Mouse (Mus musculus) brain, embryonic 18.5 days (tissue): ENCODE results near the gene Sirt3.
A peak's percentile ranks its signal among the peaks of the same experiment; 100 is the strongest.
"Not testable (repeated sequence)": the region's sequence is repeated elsewhere in the genome, so short reads cannot be mapped to it uniquely, and the experiment has no call there.

Source experiments
- DNase-seq: peaks from one replicate; pipeline ENCODE4 v3.0.0-alpha.2; 2012; ENCODE audit warnings: low read depth, low spot score

Sirt3 gene

GRCm38 (mm10) chr7:140897863-140898262 is 15.8 kb upstream of the Sirt3 start:
- no peak for DNase-seq

GRCm38 (mm10) chr7:140894611-140895010 is 12.5 kb upstream of the Sirt3 start:
- DNase-seq: no peak

- no peak for DNase-seq
These were observed 11.9 kb upstream of the Sirt3 start for GRCm38 (mm10) chr7:140894031-140894430.

DNA sequence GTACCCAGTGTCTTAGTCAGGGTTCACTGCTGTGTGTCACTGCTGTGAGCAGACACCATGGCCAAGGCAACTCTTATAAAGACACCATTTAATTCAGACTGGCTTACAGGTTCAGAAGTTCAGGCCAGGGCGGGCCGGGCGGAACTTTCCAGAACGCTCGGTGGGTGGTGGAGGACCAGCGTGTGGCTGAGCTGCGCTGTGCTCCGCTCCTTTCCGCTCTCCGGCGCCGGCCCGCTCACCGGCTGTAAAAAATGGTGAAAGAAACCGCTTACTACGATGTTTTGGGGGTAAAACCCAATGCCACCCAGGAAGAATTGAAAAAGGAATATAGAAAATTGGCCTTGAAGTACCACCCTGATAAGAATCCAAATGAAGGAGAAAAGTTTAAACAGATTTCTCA is 8.5 kb upstream of the Sirt3 start:
- not testable (repeated sequence) for DNase-seq

GRCm38 (mm10) chr7:140882469-140882803 is 327 bp upstream of the Sirt3 start:
- no peak for DNase-seq

DNA sequence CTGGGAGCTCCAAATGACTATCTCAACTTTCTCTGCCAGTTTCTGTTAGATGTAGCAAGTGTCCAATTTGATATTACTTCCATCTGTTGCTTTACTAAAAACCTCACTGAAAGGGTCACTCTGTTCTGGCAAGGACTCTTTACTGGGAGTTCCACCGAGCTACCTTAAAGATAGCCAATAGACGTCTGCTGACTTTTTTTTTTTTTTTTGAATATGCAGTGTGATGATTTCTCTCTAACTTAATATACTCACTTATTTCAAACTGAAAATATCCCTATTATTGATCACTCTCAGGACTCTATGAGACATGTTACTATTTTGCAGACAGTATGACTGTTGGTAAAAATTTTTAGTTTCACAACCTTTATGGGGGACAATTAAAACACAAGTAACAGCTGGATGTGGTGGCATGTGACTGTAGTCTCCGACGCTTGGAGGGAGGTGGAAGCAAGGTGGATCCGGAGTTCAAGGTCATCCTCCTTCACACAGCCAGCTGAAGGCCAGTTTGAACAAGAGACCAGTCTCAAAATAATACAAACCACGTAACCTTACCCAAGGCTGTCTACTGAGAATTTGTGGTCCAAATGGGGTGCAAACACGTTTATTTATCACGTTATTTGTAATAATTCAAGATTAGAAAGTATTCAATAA is 1.1 kb downstream of the Sirt3 start:
- DNase-seq: no peak

DNA sequence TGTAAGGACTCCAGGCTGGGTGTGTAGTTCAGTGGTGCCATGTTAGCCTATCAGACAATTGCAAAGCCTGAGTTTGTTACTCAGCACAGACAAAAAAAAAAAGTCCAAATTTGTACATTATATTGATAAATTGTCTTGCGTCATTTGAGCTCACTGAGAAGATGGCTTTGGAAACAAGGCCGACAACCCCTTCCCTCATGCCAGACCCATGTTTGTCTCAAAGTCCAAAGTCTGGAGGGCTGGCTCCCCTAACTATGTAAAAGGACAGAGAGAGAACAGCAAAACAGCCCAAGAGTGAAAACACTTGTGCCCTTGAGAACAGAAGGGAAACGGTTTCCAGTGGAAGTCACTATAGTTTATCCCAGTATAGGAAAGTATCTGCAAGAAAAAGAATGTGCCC is 1.7 kb downstream of the Sirt3 start:
- DNase-seq: no peak

- DNase-seq: no peak
These were observed 2.8 kb downstream of the Sirt3 start for GRCm38 (mm10) chr7:140879355-140879754.

GRCm38 (mm10) chr7:140877364-140877763 is 4.7 kb downstream of the Sirt3 start:
- DNase-seq: no peak

DNA sequence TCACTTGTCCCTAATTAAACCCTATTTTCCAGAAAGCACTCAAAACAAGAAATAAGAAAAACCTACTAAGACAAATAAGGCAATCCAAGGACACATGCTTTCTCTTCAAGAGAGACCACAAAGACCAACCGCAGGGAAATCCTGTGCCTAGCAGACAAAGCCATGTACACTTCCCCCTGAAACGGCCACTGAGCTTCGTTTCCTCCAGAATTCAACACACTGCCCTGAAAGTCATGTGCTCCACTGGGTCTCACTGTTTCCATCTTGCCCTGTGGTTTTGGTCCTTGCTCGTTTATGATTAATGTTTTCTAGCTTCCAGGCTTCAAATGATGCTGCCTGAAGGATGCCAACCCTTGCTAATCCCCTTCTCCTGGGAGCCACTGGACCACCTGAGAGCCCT is 7.9 kb downstream of the Sirt3 start:
- DNase-seq: no peak

DNA sequence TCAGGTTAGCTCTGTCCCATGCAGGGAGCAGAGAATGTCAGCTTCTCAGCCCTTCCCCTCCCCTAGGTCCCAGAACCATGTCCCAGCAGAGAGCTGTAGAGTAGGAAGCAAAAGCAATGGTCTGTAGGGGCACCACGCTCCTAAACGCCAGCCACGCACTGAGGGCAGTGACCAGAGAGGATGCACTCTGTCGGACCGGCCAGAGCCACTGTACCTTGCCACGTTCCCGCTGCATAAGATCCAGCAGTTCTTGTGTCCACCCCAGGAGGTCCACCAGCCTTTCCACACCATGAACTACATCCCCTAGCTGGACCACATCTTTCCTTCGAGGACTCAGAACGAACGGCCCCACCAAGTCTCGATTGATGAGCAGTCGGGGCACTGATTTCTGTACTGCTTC is 17.3 kb downstream of the Sirt3 start:
- no peak for DNase-seq

GRCm38 (mm10) chr7:140860728-140861127 is 21.4 kb downstream of the Sirt3 start:
- DNase-seq: no peak

- no peak for DNase-seq
These were observed 22.1 kb downstream of the Sirt3 start for GRCm38 (mm10) chr7:140859997-140860396.

- DNase-seq: no peak
These were observed 23.4 kb downstream of the Sirt3 start for GRCm38 (mm10) chr7:140858746-140859145.

- DNase-seq: no peak
These were observed 24.3 kb downstream of the Sirt3 start, which contains the start of gene Bet1l for GRCm38 (mm10) chr7:140857550-140858505. TSS of gene Bet1l (minus strand) at chr7:140857577.

DNA sequence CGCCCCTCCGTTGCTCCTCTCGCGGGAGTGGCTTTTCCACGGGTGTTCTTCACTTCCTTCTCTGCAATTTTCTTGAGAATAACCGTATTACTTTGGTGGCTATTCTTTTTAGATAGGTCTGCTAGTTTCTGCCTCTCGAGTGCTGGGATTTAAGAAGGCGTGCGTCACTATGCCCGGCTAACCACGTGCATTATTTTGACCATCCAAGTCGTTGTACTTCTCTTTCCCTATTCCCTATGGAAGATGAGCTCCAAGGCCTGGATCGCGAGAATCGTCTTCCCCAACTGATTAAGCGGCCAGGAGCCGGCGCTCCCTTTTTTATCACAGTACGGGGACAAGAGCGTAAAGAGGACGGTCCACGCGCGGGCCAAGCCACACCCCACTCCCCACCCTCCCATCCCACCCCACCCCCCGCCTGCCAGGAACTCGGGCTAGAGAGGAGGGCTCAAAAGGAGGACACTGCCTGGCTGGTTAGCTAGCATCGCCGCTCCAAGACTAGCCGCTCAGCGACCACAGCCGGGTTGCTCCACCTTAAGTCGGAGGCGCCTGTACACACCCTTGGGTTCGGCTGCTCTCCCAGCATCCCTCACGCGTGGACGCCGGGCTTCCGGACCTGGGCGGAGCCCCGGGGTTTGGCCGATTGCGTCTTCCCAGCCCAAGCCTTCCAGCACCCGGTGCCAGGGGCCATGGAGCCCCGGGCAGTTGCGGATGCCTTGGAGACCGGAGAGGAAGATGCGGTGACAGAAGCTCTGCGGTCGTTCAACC is 25.1 kb downstream of the Sirt3 start, which contains the start of gene Ric8a:
Gene Ric8a (plus strand): TSS at position 173 of the 765 bp plus-strand sequence.
- peak; percentile 54 for DNase-seq

GRCm38 (mm10) chr7:140855860-140856784 is 26.0 kb downstream of the Sirt3 start, which contains the start of gene Gm45785:
TSS of gene Gm45785 (minus strand) at chr7:140856331.
- peak; percentile 83 for DNase-seq

- DNase-seq: no peak
These were observed 26.9 kb downstream of the Sirt3 start for GRCm38 (mm10) chr7:140855181-140855580.

DNA sequence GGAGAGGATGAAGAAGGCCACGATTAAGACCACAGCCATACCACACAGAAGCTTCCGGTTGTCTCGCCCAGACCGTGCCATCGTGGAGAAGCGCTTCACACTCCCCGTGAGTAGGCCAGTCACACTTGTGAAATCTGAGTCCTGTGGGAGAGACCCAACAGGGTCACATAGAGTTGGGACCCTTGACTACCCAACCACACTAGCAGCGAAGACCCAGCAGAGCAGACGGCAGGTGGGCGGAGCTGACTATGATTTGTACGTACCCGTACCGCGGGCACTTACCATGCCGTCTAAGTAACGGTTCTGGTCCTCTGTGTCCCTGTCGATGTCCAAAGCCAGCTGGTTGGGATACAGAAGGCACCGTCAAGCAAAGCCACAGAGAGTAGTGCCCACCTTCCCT is 27.6 kb downstream of the Sirt3 start:
- no peak for DNase-seq

GRCm38 (mm10) chr7:140853386-140853785 is 28.7 kb downstream of the Sirt3 start:
- DNase-seq: no peak

DNA sequence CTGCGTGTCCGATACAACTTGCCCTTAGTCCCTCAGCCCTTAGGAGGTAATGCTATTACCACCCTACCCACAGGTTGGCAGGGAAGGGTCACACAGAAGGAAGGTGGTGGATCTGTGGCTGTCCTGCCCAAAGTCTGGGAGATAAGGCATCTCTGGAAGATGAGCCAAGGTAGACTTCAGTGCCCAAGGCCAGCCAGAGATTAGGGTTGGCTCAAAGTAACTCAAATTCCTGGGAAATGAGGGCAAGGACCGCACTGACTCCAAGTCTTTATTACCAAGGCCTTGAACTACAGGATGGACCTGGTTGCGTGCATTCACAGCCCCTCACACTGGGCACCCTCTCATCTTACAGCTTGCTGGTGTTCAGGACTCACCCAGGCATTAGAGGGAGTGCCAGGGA is 30.2 kb downstream of the Sirt3 start:
- DNase-seq: no peak
